Mouse (Mus musculus) left cerebral cortex, postnatal 25 days (tissue): Measurements from ENCODE around the gene Gm379. TPM values are rescaled to one million over a fixed set of nuclear protein-coding genes. Genes with fewer than 3 reads are reported as not detected.

Source experiments
- DNase-seq, 2 experiments: peaks; one replicate each; pipeline ENCODE4 v3.0.0; 2022; ENCODE audit warnings: low spot score in 2 of 2, mixed read lengths in 1 of 2
- intact Hi-C: fragments of 180-260 bp; cut with DNase I; formaldehyde crosslinking; loops from one replicate; pipeline ENCODE4 v1.15.1; 2025
- total RNA-seq, 2 experiments: library from RNA; stranded (reverse); gene quantifications; 2 replicates each; pipeline ENCODE4 v1.2.3; 2021

Gm379 gene
- total RNA-seq = not detected

- no peak for DNase-seq
- intact Hi-C loops = no loop called here
Measured at GRCm38 (mm10) chrX:108664885-108665284, at the start of gene Gm379. Gm379 (minus strand) TSS chrX:108664891.

GRCm38 (mm10) chrX:108704312-108704711 lies 39.6 kb upstream of the Gm379 start:
- intact Hi-C loops = no loop called here
- no peak for DNase-seq

- DNase-seq = no peak
- intact Hi-C loops = no loop called here
Measured at GRCm38 (mm10) chrX:108668868-108669267, 4.2 kb upstream of the Gm379 start.

GRCm38 (mm10) chrX:108621991-108622390 lies 42.7 kb downstream of the Gm379 start:
- DNase-seq = no peak
- intact Hi-C loops = no loop called here

- DNase-seq = no peak
- intact Hi-C loops = no loop called here
Measured at GRCm38 (mm10) chrX:108620886-108621285, 43.8 kb downstream of the Gm379 start.

Other genes with a start within 250 kb of the Gm379 start
- 10 to 100 TPM; 13.2 to 14.1 TPM for gene Brwd3, start 169.5 kb upstream of the Gm379 start, total RNA-seq